Comparison of ENCODE assay signal across 8 mouse cellular contexts in genomic region chr2:169297841-169298627, GRCm38 (mm10).
DNase-seq lines count a peak whose midpoint lies in the region; ATAC-seq lines count a peak whose summit lies in the region.

No protein-coding gene starts in this region.

- peaks cover 8% of the 10 kb centered on the region; the same call in 1 of the 2 replicates for H3K4me1 ChIP-seq in forebrain, embryonic 11.5 days (replicated peaks; ENCODE audit: control insufficient read depth, insufficient read depth, low read length)
- peaks cover 9% of the 10 kb centered on the region for H3K4me1 ChIP-seq in limb, embryonic 10.5 days
- peaks cover 10% of the 10 kb centered on the region; the same call in 1 of the 2 replicates for H3K4me1 ChIP-seq in neural tube, embryonic 14.5 days (ENCODE audit: control insufficient read depth, insufficient read depth, low read length)

- H3K27me3 ChIP-seq in forebrain, embryonic 11.5 days (ENCODE audit: control insufficient read depth, insufficient read depth, low read length), result no peaks in the 10 kb centered on the region
- no peaks in the 10 kb centered on the region for H3K27me3 ChIP-seq in limb, embryonic 10.5 days (ENCODE audit: low read depth, poor library complexity, severe bottlenecking)
- H3K27me3 ChIP-seq in neural tube, embryonic 14.5 days (ENCODE audit: control insufficient read depth, insufficient read depth, low read length), result no peaks in the 10 kb centered on the region

- 12% methylated on average over 21 of the region's 21 CpGs for WGBS in forebrain, embryonic 11.5 days
- WGBS in limb, embryonic 10.5 days, result 45% methylated on average over 21 of the region's 21 CpGs
- WGBS in neural tube, embryonic 14.5 days, result 9% methylated on average over 21 of the region's 21 CpGs

- H3K9ac ChIP-seq in forebrain, embryonic 11.5 days (ENCODE audit: low read length), result peak overlapping the region; percentile 45
- H3K9ac ChIP-seq in neural tube, embryonic 14.5 days (replicated peaks; ENCODE audit: low read depth, low read length), result peak overlapping the region; percentile 22; the same call in 1 of the 2 replicates

- DNase-seq in cerebellum, postnatal 14 days, result peak; percentile 34 to 49
- DNase-seq in cerebellum, adult 18-20 months, result no peak
- DNase-seq in forebrain, embryonic 11.5 days (ENCODE audit: low spot score), result peak; percentile 74
- peak; percentile 58 for DNase-seq in limb, embryonic 10.5 days (ENCODE audit: low spot score)
- no peak for DNase-seq in T-cell, adult 2 months (ENCODE audit: low spot score)
- DNase-seq in gastrocnemius, postnatal 36 days, result no peak

- H3K4me3 ChIP-seq in forebrain, embryonic 11.5 days (ENCODE audit: low read depth, low read length), result peak overlapping the region; percentile 12; the same call in 1 of the 2 replicates
- peak overlapping the region; percentile 15 for H3K4me3 ChIP-seq in limb, embryonic 10.5 days
- H3K4me3 ChIP-seq in neural tube, embryonic 14.5 days (ENCODE audit: low read depth, low read length), result peak overlapping the region; percentile 6; the same call in 1 of the 2 replicates

- peak; percentile 87 for ATAC-seq in forebrain, embryonic 11.5 days (replicated peaks; ENCODE audit: low FRiP score)
- peak; percentile 62 to 73; a peak in 2 of 4 replicates for ATAC-seq in hematopoietic stem cell, adult 5-6 weeks (replicated peaks in 1 of 2; ENCODE audit: insufficient read depth in 1 of 2, low FRiP score in 2 of 2, low TSS enrichment in 1 of 2, low read depth in 1 of 2, poor library complexity in 2 of 2, severe bottlenecking in 2 of 2)
- ATAC-seq in neural tube, embryonic 14.5 days (ENCODE audit: low read depth), result peak; percentile 89

- no peaks in the 10 kb centered on the region for H3K9me3 ChIP-seq in forebrain, embryonic 11.5 days (ENCODE audit: control insufficient read depth, low read length)
- no peaks in the 10 kb centered on the region for H3K9me3 ChIP-seq in limb, embryonic 10.5 days (replicated peaks)
- H3K9me3 ChIP-seq in neural tube, embryonic 14.5 days (ENCODE audit: control insufficient read depth, low read length), result no peaks in the 10 kb centered on the region

- peak overlapping the region; percentile 52 for H3K4me2 ChIP-seq in forebrain, embryonic 11.5 days (ENCODE audit: low read depth, low read length, severe bottlenecking)
- H3K4me2 ChIP-seq in neural tube, embryonic 14.5 days (ENCODE audit: low read depth, low read length), result peak overlapping the region; percentile 40

- intact Hi-C loops in gastrocnemius, postnatal 36 days (cut with DNase I), result no loop called here

- H3K36me3 ChIP-seq in forebrain, embryonic 11.5 days (ENCODE audit: control insufficient read depth, insufficient read depth, low read length), result no peaks in the 10 kb centered on the region
- H3K36me3 ChIP-seq in limb, embryonic 10.5 days, result no peaks in the 10 kb centered on the region
- no peaks in the 10 kb centered on the region for H3K36me3 ChIP-seq in neural tube, embryonic 14.5 days (ENCODE audit: control insufficient read depth, insufficient read depth, low read length)

- H3K27ac ChIP-seq in forebrain, embryonic 11.5 days (ENCODE audit: low read depth, low read length), result no peak overlapping the region; the same call in 1 of the 2 replicates
- peak overlapping the region; percentile 72 for H3K27ac ChIP-seq in limb, embryonic 10.5 days
- H3K27ac ChIP-seq in neural tube, embryonic 14.5 days (ENCODE audit: low read depth, low read length), result peak overlapping the region; percentile 80

Comparison
In these comparisons a context has a peak if more than half of its experiments do, and no peak if none do; other contexts are left out.
1. DNase-seq: peak in cerebellum, postnatal 14 days (2 of 2), forebrain, embryonic 11.5 days (single experiment) and limb, embryonic 10.5 days (single experiment); none in cerebellum, adult 18-20 months (0 of 2), T-cell, adult 2 months (single experiment) and gastrocnemius, postnatal 36 days (0 of 2).
2. Peak in every context shown above with its lines, with median percentiles within 50 percentile points of each other: ATAC-seq and H3K4me3 ChIP-seq.